Mouse (Mus musculus): ENCODE measurements around the gene Olfr466.

- TF ChIP-seq CTCF (IDR thresholded peaks at IDR 0.05; ENCODE audit: control insufficient read depth, insufficient read depth, low read length) (peak; percentile 39), POLR2A (IDR thresholded peaks at IDR 0.05; ENCODE audit: borderline replicate concordance, control insufficient read depth, low read depth, low read length) (no peak)
Observed at GRCm38 (mm10) chr13:65127063-65127847, 22.8 kb upstream of the Olfr466 start.
